Mouse (Mus musculus) liver, adult 2 months (tissue): ENCODE measurements around the gene Gm3285.
A peak's percentile ranks its signal among the peaks of the same experiment; 100 is the strongest.

ENCODE experiments used
- CTCF ChIP-seq: fragments of 200-500 bp; IDR thresholded peaks from 2 replicates; pipeline ENCODE4 v1.5.1; 2011; ENCODE audit warnings: low read depth, low read length, control low read depth
- POLR2A ChIP-seq: fragments of 200-500 bp; IDR thresholded peaks from 2 replicates; pipeline ENCODE4 v1.6.1; 2011; ENCODE audit warnings: low read length, control low read depth; ENCODE audit not compliant: insufficient read depth; ENCODE audit errors: extremely low read depth

DNA sequence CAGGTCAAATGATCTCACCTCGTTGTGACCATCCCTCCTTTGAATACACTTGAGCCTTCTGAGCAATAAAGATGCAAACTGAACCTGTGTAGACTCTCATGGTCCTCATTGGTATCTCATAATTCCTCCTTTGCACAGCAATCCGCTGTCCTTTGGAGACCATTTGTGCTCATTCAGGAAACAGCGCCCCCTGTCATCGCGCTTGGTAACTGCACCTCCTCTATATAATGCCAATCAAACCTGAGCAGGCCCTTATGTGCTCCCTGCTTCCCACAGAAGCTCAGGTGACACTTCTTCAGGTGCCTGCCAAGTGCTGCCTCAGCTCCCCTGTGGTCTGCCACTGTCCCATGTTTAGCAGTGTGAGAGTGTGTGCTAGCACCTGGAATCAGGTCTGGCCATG lies 46.3 kb upstream of the Gm3285 start:
- TF ChIP-seq CTCF (peak; percentile 63), POLR2A (no peak)
